Mouse (Mus musculus) megakaryocyte-erythroid progenitor cell, adult 5-6 weeks (primary cell): ENCODE data around the gene Gm20481. TPM values are rescaled to one million over a fixed set of nuclear protein-coding genes. Genes with fewer than 3 reads are reported as not detected.

Experiments
- ATAC-seq: replicated peaks from 2 replicates; pipeline ENCODE4 v1.8.0; 2016; ENCODE audit warnings: mild to moderate bottlenecking, inconsistent platforms; ENCODE audit not compliant: severe bottlenecking, poor library complexity, low FRiP score, low TSS enrichment
- total RNA-seq, 2 experiments: library from RNA; stranded (forward) in 1 of 2; stranded (reverse) in 1 of 2; fragments of 200-1000, 215-1000 nt in 1 of 2; fragments of >200 nt in 1 of 2; fragmentation: Nextera tagmentation in 1 of 2; gene quantifications; 2 replicates each; pipeline ENCODE4 v1.2.3; 2014 to 2017

The Gm20481 gene
- total RNA-seq, 2 experiments from 2014 or later = not detected

DNA sequence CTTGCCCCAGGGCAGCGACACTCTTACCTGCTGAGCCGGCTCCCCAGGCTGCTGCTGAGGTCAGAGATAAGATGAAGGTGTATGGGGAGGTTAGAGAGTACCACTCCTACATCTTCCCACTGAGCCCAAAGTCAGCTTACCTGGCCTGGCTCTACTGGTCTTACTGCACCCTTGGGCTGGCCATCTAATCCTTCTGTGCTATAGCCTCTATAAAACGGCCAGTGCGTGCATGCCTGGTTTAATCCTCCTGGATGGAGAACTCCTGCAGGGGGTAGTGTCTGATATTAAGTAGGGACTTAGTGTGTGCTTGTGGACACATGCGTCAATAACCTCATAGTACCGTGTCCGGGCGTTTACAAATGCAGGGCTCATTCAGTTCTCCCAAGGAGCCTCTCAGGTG, 50.8 kb downstream of the Gm20481 start:
- ATAC-seq = no peak

DNA sequence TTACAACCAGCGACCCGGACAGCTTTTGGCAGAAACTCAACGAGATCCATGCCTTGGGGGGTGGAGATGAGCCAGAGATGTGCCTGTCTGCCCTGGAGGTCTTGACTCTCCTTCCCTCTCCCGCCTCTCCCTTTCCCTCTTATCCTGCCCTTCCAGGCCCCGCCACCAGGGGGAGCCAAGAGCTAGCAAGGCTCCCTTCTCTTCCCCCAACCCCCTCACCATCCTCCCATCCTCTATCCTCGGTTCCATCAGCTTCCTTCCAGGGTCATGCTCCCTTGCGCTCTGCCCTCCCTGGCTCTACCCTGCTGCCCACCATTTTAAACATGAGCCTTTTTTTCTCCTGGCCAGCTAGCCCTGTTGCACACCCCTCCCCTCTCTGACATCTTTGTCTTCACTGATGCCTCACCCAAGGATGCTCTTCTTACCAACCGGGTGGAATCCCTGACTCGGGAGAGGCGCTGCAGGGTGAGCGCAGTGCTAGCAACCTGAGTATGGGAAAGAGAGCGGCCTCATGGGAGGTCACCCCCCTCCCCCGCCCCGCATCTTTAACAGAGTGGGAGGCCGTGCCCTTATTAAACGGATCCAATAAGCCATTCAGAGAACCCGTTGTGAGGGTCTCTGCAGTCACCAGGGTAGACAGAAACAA, 51.6 kb downstream of the Gm20481 start:
- ATAC-seq = peak; percentile 41

Other genes with a start within 250 kb of the Gm20481 start
Only the 30 nearest of the 42 such genes appear.
- 26.8 and 48.2 TPM in 2 replicates for gene Stk19, start 133.0 kb upstream of the Gm20481 start, total RNA-seq (2014; fragmentation: Nextera tagmentation)
- 14.8 and 30.6 TPM in 2 replicates for gene Stk19, start 133.0 kb upstream of the Gm20481 start, total RNA-seq (2017)
- 60.8 and 63.4 TPM in 2 replicates for gene Dxo, start 132.9 kb upstream of the Gm20481 start, total RNA-seq (2014; fragmentation: Nextera tagmentation)
- 24.4 and 28.1 TPM in 2 replicates for gene Dxo, start 132.9 kb upstream of the Gm20481 start, total RNA-seq (2017)
- gene Skiv2l, start 119.7 kb upstream of the Gm20481 start, total RNA-seq (2014; fragmentation: Nextera tagmentation) = 57.6 and 64.6 TPM in 2 replicates
- gene Skiv2l, start 119.7 kb upstream of the Gm20481 start, total RNA-seq (2017) = 21.0 and 24.2 TPM in 2 replicates
- gene Nelfe, start 119.5 kb upstream of the Gm20481 start, total RNA-seq (2014; fragmentation: Nextera tagmentation) = 59.5 and 64.1 TPM in 2 replicates
- 21.0 and 29.6 TPM in 2 replicates for gene Nelfe, start 119.5 kb upstream of the Gm20481 start, total RNA-seq (2017)
- not detected in 2 replicates for gene Cfb, start 107.4 kb upstream of the Gm20481 start, total RNA-seq (2014; fragmentation: Nextera tagmentation)
- gene Cfb, start 107.4 kb upstream of the Gm20481 start, total RNA-seq (2017) = not detected in 2 replicates
- 8.0 and 9.4 TPM in 2 replicates for gene Zbtb12, start 90.4 kb upstream of the Gm20481 start, total RNA-seq (2014; fragmentation: Nextera tagmentation)
- gene Zbtb12, start 90.4 kb upstream of the Gm20481 start, total RNA-seq (2017) = 4.7 and 10.1 TPM in 2 replicates
- gene Gm20547, start 87.9 kb upstream of the Gm20481 start, total RNA-seq (2014; fragmentation: Nextera tagmentation) = not detected in 2 replicates
- gene Gm20547, start 87.9 kb upstream of the Gm20481 start, total RNA-seq (2017) = not detected in 2 replicates
- 8.6 TPM in 1 of 2 replicates, not detected in the other for gene C2, start 71.6 kb upstream of the Gm20481 start, total RNA-seq (2014; fragmentation: Nextera tagmentation)
- 5.7 and 7.4 TPM in 2 replicates for gene C2, start 71.6 kb upstream of the Gm20481 start, total RNA-seq (2017)
- gene Ehmt2, start 71.4 kb upstream of the Gm20481 start, total RNA-seq (2014; fragmentation: Nextera tagmentation) = 86.2 and 86.5 TPM in 2 replicates
- gene Ehmt2, start 71.4 kb upstream of the Gm20481 start, total RNA-seq (2017) = 72.7 and 83.8 TPM in 2 replicates
- gene Slc44a4, start 55.4 kb upstream of the Gm20481 start, total RNA-seq (2014; fragmentation: Nextera tagmentation) = not detected in 2 replicates
- not detected in 2 replicates for gene Slc44a4, start 55.4 kb upstream of the Gm20481 start, total RNA-seq (2017)
- gene Neu1, start 38.7 kb upstream of the Gm20481 start, total RNA-seq (2014; fragmentation: Nextera tagmentation) = 5.2 and 7.0 TPM in 2 replicates
- gene Neu1, start 38.7 kb upstream of the Gm20481 start, total RNA-seq (2017) = 3.7 and 5.4 TPM in 2 replicates
- 13.6 and 28.5 TPM in 2 replicates for gene Hspa1b, start 10.7 kb upstream of the Gm20481 start, total RNA-seq (2014; fragmentation: Nextera tagmentation)
- 62.5 and 83.5 TPM in 2 replicates for gene Hspa1b, start 10.7 kb upstream of the Gm20481 start, total RNA-seq (2017)
- gene Hspa1a, start 2.2 kb downstream of the Gm20481 start, total RNA-seq (2014; fragmentation: Nextera tagmentation) = 6.5 and 10.1 TPM in 2 replicates
- 30.2 and 43.3 TPM in 2 replicates for gene Hspa1a, start 2.2 kb downstream of the Gm20481 start, total RNA-seq (2017)
- gene Hspa1l, start 2.8 kb downstream of the Gm20481 start, total RNA-seq (2014; fragmentation: Nextera tagmentation) = not detected in 2 replicates
- not detected in 2 replicates for gene Hspa1l, start 2.8 kb downstream of the Gm20481 start, total RNA-seq (2017)
- gene Lsm2, start 11.9 kb downstream of the Gm20481 start, total RNA-seq (2014; fragmentation: Nextera tagmentation) = 269 and 281 TPM in 2 replicates
- 34.8 and 79.7 TPM in 2 replicates for gene Lsm2, start 11.9 kb downstream of the Gm20481 start, total RNA-seq (2017)
- 137 and 213 TPM in 2 replicates for gene Vars, start 31.1 kb downstream of the Gm20481 start, total RNA-seq (2014; fragmentation: Nextera tagmentation)
- gene Vars, start 31.1 kb downstream of the Gm20481 start, total RNA-seq (2017) = 226 and 342 TPM in 2 replicates
- gene Vwa7, start 46.7 kb downstream of the Gm20481 start, total RNA-seq (2014; fragmentation: Nextera tagmentation) = 0.31 and 0.54 TPM in 2 replicates
- gene Vwa7, start 46.7 kb downstream of the Gm20481 start, total RNA-seq (2017) = 0.15 and 0.19 TPM in 2 replicates
- 9.4 and 14.7 TPM in 2 replicates for gene Sapcd1, start 58.1 kb downstream of the Gm20481 start, total RNA-seq (2014; fragmentation: Nextera tagmentation)
- 4.2 TPM in 1 of 2 replicates, not detected in the other for gene Sapcd1, start 58.1 kb downstream of the Gm20481 start, total RNA-seq (2017)
- 10.0 and 10.6 TPM in 2 replicates for gene Msh5, start 76.8 kb downstream of the Gm20481 start, total RNA-seq (2014; fragmentation: Nextera tagmentation)
- 2.4 and 3.1 TPM in 2 replicates for gene Msh5, start 76.8 kb downstream of the Gm20481 start, total RNA-seq (2017)
- 126 and 137 TPM in 2 replicates for gene Clic1, start 80.1 kb downstream of the Gm20481 start, total RNA-seq (2014; fragmentation: Nextera tagmentation)
- gene Clic1, start 80.1 kb downstream of the Gm20481 start, total RNA-seq (2017) = 137 and 183 TPM in 2 replicates
- gene Ddah2, start 89.1 kb downstream of the Gm20481 start, total RNA-seq (2014; fragmentation: Nextera tagmentation) = 2.7 and 7.6 TPM in 2 replicates
- gene Ddah2, start 89.1 kb downstream of the Gm20481 start, total RNA-seq (2017) = 4.6 and 21.4 TPM in 2 replicates
- not detected in 2 replicates for gene Ly6g6c, start 95.5 kb downstream of the Gm20481 start, total RNA-seq (2014; fragmentation: Nextera tagmentation)
- not detected in 2 replicates for gene Ly6g6c, start 95.5 kb downstream of the Gm20481 start, total RNA-seq (2017)
- gene Mpig6b, start 96.3 kb downstream of the Gm20481 start, total RNA-seq (2014; fragmentation: Nextera tagmentation) = 0.32 TPM in 1 of 2 replicates, not detected in the other
- not detected in 2 replicates for gene Mpig6b, start 96.3 kb downstream of the Gm20481 start, total RNA-seq (2017)
- gene Ly6g6e, start 107.0 kb downstream of the Gm20481 start, total RNA-seq (2014; fragmentation: Nextera tagmentation) = not detected in 2 replicates
- not detected in 2 replicates for gene Ly6g6e, start 107.0 kb downstream of the Gm20481 start, total RNA-seq (2017)
- not detected in 2 replicates for gene Ly6g6d, start 108.2 kb downstream of the Gm20481 start, total RNA-seq (2014; fragmentation: Nextera tagmentation)
- gene Ly6g6d, start 108.2 kb downstream of the Gm20481 start, total RNA-seq (2017) = not detected in 2 replicates
- gene Ly6g6f, start 115.7 kb downstream of the Gm20481 start, total RNA-seq (2014; fragmentation: Nextera tagmentation) = not detected in 2 replicates
- not detected in 2 replicates for gene Ly6g6f, start 115.7 kb downstream of the Gm20481 start, total RNA-seq (2017)
- gene Abhd16a, start 119.4 kb downstream of the Gm20481 start, total RNA-seq (2014; fragmentation: Nextera tagmentation) = 62.9 and 76.7 TPM in 2 replicates
- gene Abhd16a, start 119.4 kb downstream of the Gm20481 start, total RNA-seq (2017) = 38.5 and 46.7 TPM in 2 replicates
- gene Ly6g5c, start 138.4 kb downstream of the Gm20481 start, total RNA-seq (2014; fragmentation: Nextera tagmentation) = not detected in 2 replicates
- gene Ly6g5c, start 138.4 kb downstream of the Gm20481 start, total RNA-seq (2017) = not detected in 2 replicates
- gene Ly6g5b, start 145.5 kb downstream of the Gm20481 start, total RNA-seq (2014; fragmentation: Nextera tagmentation) = 0.42 and 1.1 TPM in 2 replicates
- gene Ly6g5b, start 145.5 kb downstream of the Gm20481 start, total RNA-seq (2017) = 0.99 TPM in 1 of 2 replicates, not detected in the other
- 30.4 and 31.5 TPM in 2 replicates for gene Gpank1, start 151.5 kb downstream of the Gm20481 start, total RNA-seq (2014; fragmentation: Nextera tagmentation)
- 36.2 and 37.7 TPM in 2 replicates for gene Gpank1, start 151.5 kb downstream of the Gm20481 start, total RNA-seq (2017)